In genomic region chr8:114499448-114500144, GRCm38 (mm10) we compare ENCODE assay signal across 19 mouse cellular contexts.
DNase-seq lines count a peak whose midpoint lies in the region; ATAC-seq lines count a peak whose summit lies in the region.
"Had no signal": no experiment of that assay in that cellular context is flagged by ENCODE, and none has a peak within 500 bp of the region (broad histone marks: within the 10 kb centered on the region; RNA-seq: fewer than 3 reads in every experiment).

No protein-coding gene starts in this region.

- peak; percentile 32 for DNase-seq in kidney, adult 9 months
- DNase-seq in kidney, adult 18-20 months, result no peak
- peak; percentile 83 for DNase-seq in Muller cell, postnatal 12 days (ENCODE audit: inconsistent ontology term)
- DNase-seq in embryonic facial prominence, embryonic 11.5 days (ENCODE audit: low spot score), result peak; percentile 35
- no peak for DNase-seq in right cerebral cortex, postnatal 14 days
- DNase-seq: cerebellum, adult 2 months; gastrocnemius, postnatal 36 days; kidney, postnatal 10 days; liver, postnatal 0 days; lung, postnatal 10 days; right cerebral cortex, adult 18-20 months; thymus, postnatal 36 days had no signal

- peaks cover 5% of the 10 kb centered on the region; the same call in 1 of the 2 replicates for H3K4me1 ChIP-seq in embryonic facial prominence, embryonic 11.5 days (ENCODE audit: control insufficient read depth, insufficient read depth, low read length)
- peaks cover 36% of the 10 kb centered on the region for H3K4me1 ChIP-seq in limb, embryonic 13.5 days
- H3K4me1 ChIP-seq in heart, embryonic 12.5 days (replicated peaks), result peaks cover 5% of the 10 kb centered on the region

- 43% methylated on average over 16 of the region's 16 CpGs for WGBS in embryonic facial prominence, embryonic 11.5 days
- WGBS in limb, embryonic 13.5 days, result 12% methylated on average over 16 of the region's 16 CpGs
- 81% methylated on average over 16 of the region's 16 CpGs for WGBS in heart, embryonic 12.5 days

- ATAC-seq in embryonic facial prominence, embryonic 11.5 days (replicated peaks; ENCODE audit: insufficient number of reproducible peaks, low FRiP score, low TSS enrichment, low read depth), result no peak
- peak; percentile 57; the same call in 1 of the 2 replicates for ATAC-seq in limb, embryonic 13.5 days (ENCODE audit: low FRiP score, low read depth)
- ATAC-seq in heart, embryonic 12.5 days (ENCODE audit: insufficient number of reproducible peaks, low FRiP score), result no peak
- ATAC-seq: forebrain, embryonic 15.5 days; hindbrain, postnatal 0 days; liver, postnatal 0 days; midbrain, embryonic 15.5 days had no signal

- no peaks in the 10 kb centered on the region for H3K27me3 ChIP-seq in embryonic facial prominence, embryonic 11.5 days (ENCODE audit: control insufficient read depth, insufficient read depth, low read length)
- H3K27me3 ChIP-seq in limb, embryonic 13.5 days, result peaks cover 45% of the 10 kb centered on the region
- 0 out of 2 replicates have a peak, but pooled peaks cover 11% of the 10 kb centered on the region for H3K27me3 ChIP-seq in heart, embryonic 12.5 days (replicated peaks)
- H3K27me3 ChIP-seq: midbrain, embryonic 15.5 days had no signal

- H3K4me2 ChIP-seq in embryonic facial prominence, embryonic 11.5 days (ENCODE audit: low read depth, low read length), result no peak overlapping the region
- peak overlapping the region; percentile 3; the same call in 1 of the 2 replicates for H3K4me2 ChIP-seq in limb, embryonic 13.5 days (replicated peaks)
- H3K4me2 ChIP-seq in heart, embryonic 12.5 days, result no peak overlapping the region
- H3K4me2 ChIP-seq: forebrain, embryonic 15.5 days; midbrain, embryonic 15.5 days had no signal

- no peak overlapping the region for H3K4me3 ChIP-seq in embryonic facial prominence, embryonic 11.5 days (ENCODE audit: low read depth, low read length)
- H3K4me3 ChIP-seq in limb, embryonic 13.5 days, result no peak overlapping the region
- H3K4me3 ChIP-seq in heart, embryonic 12.5 days, result no peak overlapping the region
- H3K4me3 ChIP-seq: erythroblast, embryonic 14.5 days; forebrain, embryonic 15.5 days; hindbrain, embryonic 10.5 days; midbrain, embryonic 15.5 days had no signal

- no peaks in the 10 kb centered on the region for H3K9me3 ChIP-seq in embryonic facial prominence, embryonic 11.5 days (replicated peaks; ENCODE audit: control insufficient read depth, low read length)
- H3K9me3 ChIP-seq in limb, embryonic 13.5 days, result no peaks in the 10 kb centered on the region
- no peaks in the 10 kb centered on the region for H3K9me3 ChIP-seq in heart, embryonic 12.5 days (replicated peaks)
- H3K9me3 ChIP-seq: forebrain, embryonic 15.5 days; hindbrain, embryonic 10.5 days; midbrain, embryonic 15.5 days had no signal

- H3K36me3 ChIP-seq in embryonic facial prominence, embryonic 11.5 days (replicated peaks; ENCODE audit: control insufficient read depth, insufficient read depth, low read depth, low read length), result no peaks in the 10 kb centered on the region
- H3K36me3 ChIP-seq in limb, embryonic 13.5 days, result no peaks in the 10 kb centered on the region
- H3K36me3 ChIP-seq in heart, embryonic 12.5 days, result no peaks in the 10 kb centered on the region
- H3K36me3 ChIP-seq: forebrain, embryonic 15.5 days; hindbrain, embryonic 10.5 days; midbrain, embryonic 15.5 days had no signal

- no peak overlapping the region; the same call in 1 of the 2 replicates for H3K27ac ChIP-seq in embryonic facial prominence, embryonic 11.5 days (replicated peaks; ENCODE audit: low read depth, low read length)
- no peak overlapping the region for H3K27ac ChIP-seq in limb, embryonic 13.5 days
- no peak overlapping the region for H3K27ac ChIP-seq in heart, embryonic 12.5 days (ENCODE audit: poor library complexity, severe bottlenecking)
- H3K27ac ChIP-seq: forebrain, embryonic 15.5 days; hindbrain, embryonic 10.5 days; hindbrain, postnatal 0 days; midbrain, embryonic 15.5 days had no signal

- no peak overlapping the region for H3K9ac ChIP-seq in embryonic facial prominence, embryonic 11.5 days (replicated peaks; ENCODE audit: low read length)
- no peak overlapping the region for H3K9ac ChIP-seq in limb, embryonic 13.5 days
- no peak overlapping the region for H3K9ac ChIP-seq in heart, embryonic 12.5 days
- H3K9ac ChIP-seq: forebrain, embryonic 15.5 days; liver, postnatal 0 days; midbrain, embryonic 15.5 days had no signal

Comparison
In these comparisons a context has a peak if more than half of its experiments do, and no peak if none do; other contexts are left out.
1. DNase-seq: peak in kidney, adult 9 months (single experiment), Muller cell, postnatal 12 days (single experiment) and embryonic facial prominence, embryonic 11.5 days (single experiment); none in kidney, adult 18-20 months (single experiment) and right cerebral cortex, postnatal 14 days (single experiment).